Mouse (Mus musculus) gastrocnemius, postnatal 36 days (tissue): ENCODE data around the gene Pgm2l1. TPM values are rescaled to one million over a fixed set of nuclear protein-coding genes. Genes with fewer than 3 reads are reported as not detected.
A peak's percentile ranks its signal among the peaks of the same experiment; 100 is the strongest.

Experiments
- DNase-seq, 2 experiments: peaks; one replicate each; pipeline ENCODE4 v3.0.0; 2022
- intact Hi-C: fragments of 180-260 bp; cut with DNase I; formaldehyde crosslinking; loops from one replicate; pipeline ENCODE4 v1.15.1; 2025
- long read RNA-seq, 2 experiments: library from polyadenylated mRNA; stranded (forward); transcript quantifications; one replicate each; pipeline ENCODE4 v2.0.0; 2021
- total RNA-seq, 2 experiments: library from RNA; stranded (reverse); gene quantifications; 2 replicates each; pipeline ENCODE4 v1.2.3; 2021

Pgm2l1 gene
- 10 to 100 TPM; 18.3 to 18.7 TPM for total RNA-seq
- long read RNA-seq, experiment 1, partial matches to known transcripts: 0 of 6 reads
- long read RNA-seq, experiment 1, other reads (novel, unspliced or antisense): 6 of 6 reads
- long read RNA-seq, experiment 2, partial matches to known transcripts: 0 of 4 reads
- long read RNA-seq, experiment 2, other reads (novel, unspliced or antisense): 4 of 4 reads

GRCm38 (mm10) chr7:100227158-100227875, at the start of gene Pgm2l1:
TSS of gene Pgm2l1 (plus strand) at chr7:100227394.
- intact Hi-C loops: no loop called here
- peak; percentile 94 to 95 for DNase-seq

- DNase-seq: peak; percentile 28 to 49
- intact Hi-C loops: no loop called here
These were observed 48.9 kb upstream of the Pgm2l1 start for GRCm38 (mm10) chr7:100178016-100178890.

GRCm38 (mm10) chr7:100178891-100179233, 48.3 kb upstream of the Pgm2l1 start:
- intact Hi-C loops: no loop called here
- no peak for DNase-seq

- DNase-seq: no peak
- intact Hi-C loops: no loop called here
These were observed 47.8 kb upstream of the Pgm2l1 start for GRCm38 (mm10) chr7:100179394-100179793.

- intact Hi-C loops: no loop called here
- DNase-seq: no peak
These were observed 47.3 kb upstream of the Pgm2l1 start for GRCm38 (mm10) chr7:100179836-100180407.

GRCm38 (mm10) chr7:100181176-100181575, 46.0 kb upstream of the Pgm2l1 start:
- DNase-seq: no peak
- intact Hi-C loops: no loop called here

- DNase-seq: no peak
- intact Hi-C loops: no loop called here
These were observed 45.6 kb upstream of the Pgm2l1 start for GRCm38 (mm10) chr7:100181614-100182013.

- intact Hi-C loops: no loop called here
- no peak for DNase-seq
These were observed 44.8 kb upstream of the Pgm2l1 start for GRCm38 (mm10) chr7:100182388-100182787.

GRCm38 (mm10) chr7:100187601-100188000, 39.6 kb upstream of the Pgm2l1 start:
- intact Hi-C loops: loop anchor here (2.0 kb wide), 2 partner anchors 65 to 199 kb away; no protein-coding TSS in a partner anchor
- DNase-seq: peak in 1 of 2 experiments; percentile 27

- intact Hi-C loops: loop anchor here (2.0 kb wide), 1 partner anchor 45 kb away; no protein-coding TSS in a partner anchor
- DNase-seq: no peak
These were observed 37.0 kb upstream of the Pgm2l1 start for GRCm38 (mm10) chr7:100190167-100190566.

GRCm38 (mm10) chr7:100190778-100191177, 36.4 kb upstream of the Pgm2l1 start:
- intact Hi-C loops: loop anchor here (2.0 kb wide), 1 partner anchor 44 kb away; no protein-coding TSS in a partner anchor

GRCm38 (mm10) chr7:100201191-100201590, 26.0 kb upstream of the Pgm2l1 start:
- intact Hi-C loops: no loop called here
- DNase-seq: no peak

More at GRCm38 (mm10) chr7:100190778-100191177, 36.4 kb upstream of the Pgm2l1 start:
- DNase-seq: peak in 1 of 2 experiments; percentile 36

- intact Hi-C loops: no loop called here
- no peak for DNase-seq
These were observed 23.6 kb upstream of the Pgm2l1 start for GRCm38 (mm10) chr7:100203616-100204015.

GRCm38 (mm10) chr7:100204871-100205270, 22.3 kb upstream of the Pgm2l1 start:
- DNase-seq: no peak
- intact Hi-C loops: no loop called here

- intact Hi-C loops: no loop called here
- no peak for DNase-seq
These were observed 21.1 kb upstream of the Pgm2l1 start for GRCm38 (mm10) chr7:100206144-100206543.

GRCm38 (mm10) chr7:100207886-100208285, 19.3 kb upstream of the Pgm2l1 start:
- intact Hi-C loops: no loop called here
- no peak for DNase-seq

- intact Hi-C loops: no loop called here
- no peak for DNase-seq
These were observed 12.9 kb upstream of the Pgm2l1 start for GRCm38 (mm10) chr7:100214310-100214709.

- intact Hi-C loops: no loop called here
- DNase-seq: no peak
These were observed 12.0 kb upstream of the Pgm2l1 start for GRCm38 (mm10) chr7:100215116-100215732.

- no peak for DNase-seq
- intact Hi-C loops: no loop called here
These were observed 11.2 kb upstream of the Pgm2l1 start for GRCm38 (mm10) chr7:100215976-100216375.
